Mouse (Mus musculus): ENCODE measurements around the gene Ubash3b.

DNA sequence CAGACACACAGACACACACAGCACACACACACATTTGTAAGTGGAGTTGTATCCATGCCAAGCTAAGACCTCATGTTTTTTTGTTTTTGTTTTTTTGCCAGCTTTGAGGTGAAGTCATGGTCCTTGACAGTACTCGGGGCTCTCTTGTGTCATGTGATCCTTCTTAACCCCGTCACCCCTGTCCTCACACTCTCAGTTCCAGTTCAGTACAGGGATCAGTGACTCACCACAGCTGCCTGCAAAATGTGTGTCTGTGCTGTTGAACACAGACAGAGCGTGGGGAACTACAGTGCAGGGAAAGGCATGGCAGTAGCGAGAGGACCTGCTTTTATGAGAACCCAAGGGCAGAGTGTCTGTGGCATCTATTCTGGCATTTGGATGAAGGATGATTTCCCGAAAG is 17.6 kb upstream of the Ubash3b start:
- TF ChIP-seq CTCF (IDR thresholded peaks at IDR 0.05; ENCODE audit: low read depth, low read length) (no peak), POLR2A (IDR thresholded peaks at IDR 0.05; ENCODE audit: insufficient read depth, low read length) (no peak)
